Mouse (Mus musculus) C2C12 (cell line): ENCODE data around the gene Slc26a9. TPM values are rescaled to one million over a fixed set of nuclear protein-coding genes. Genes with fewer than 3 reads are reported as not detected.

Experiments used
- H3K27me3 ChIP-seq: one replicate; pipeline ENCODE4 v1.6.1; 2011; ENCODE audit not compliant: control insufficient read depth, insufficient read depth, insufficient read length
- H3K36me3 ChIP-seq: one replicate; pipeline ENCODE4 v1.6.1; 2011; ENCODE audit not compliant: control insufficient read depth, insufficient read depth
- H3K4me3 ChIP-seq: one replicate; pipeline ENCODE4 v1.5.1; 2011; ENCODE audit warnings: mild to moderate bottlenecking, control low read depth; ENCODE audit not compliant: poor library complexity, insufficient read depth, severe bottlenecking
- H3K79me2 ChIP-seq: one replicate; pipeline ENCODE4 v1.6.1; 2011; ENCODE audit not compliant: control insufficient read depth, insufficient read depth
- H3K79me3 ChIP-seq: one replicate; pipeline ENCODE4 v1.6.1; 2011; ENCODE audit warnings: low read depth, control low read depth
- H3ac ChIP-seq: one replicate; pipeline ENCODE3; 2011; ENCODE audit warnings: low read depth; ENCODE audit not compliant: control insufficient read depth, insufficient read length
- CEBPB ChIP-seq: IDR thresholded peaks from one replicate; pipeline ENCODE4 v1.6.1; 2011; ENCODE audit warnings: low read depth, mild to moderate bottlenecking, control low read depth, moderate library complexity
- CTCF ChIP-seq: IDR thresholded peaks from one replicate; pipeline ENCODE4 v1.5.1; 2011; ENCODE audit not compliant: control insufficient read depth, insufficient read depth, insufficient read length
- FOSL1 ChIP-seq: IDR thresholded peaks from one replicate; pipeline ENCODE4 v1.8.0; 2011; ENCODE audit warnings: mild to moderate bottlenecking, low read length; ENCODE audit not compliant: poor library complexity, insufficient read depth, severe bottlenecking
- MAX ChIP-seq: IDR thresholded peaks from one replicate; pipeline ENCODE4 v1.6.1; 2011; ENCODE audit warnings: mild to moderate bottlenecking, control low read depth
- MYOD1 ChIP-seq: IDR thresholded peaks from one replicate; pipeline ENCODE4 v1.6.1; 2011; ENCODE audit warnings: low read depth; ENCODE audit not compliant: control insufficient read depth, insufficient read length
- MYOG ChIP-seq: IDR thresholded peaks from one replicate; pipeline ENCODE4 v1.6.1; 2011; ENCODE audit not compliant: control insufficient read depth, insufficient read length; ENCODE audit errors: extremely low read depth
- USF1 ChIP-seq: IDR thresholded peaks from one replicate; pipeline ENCODE4 v1.6.1; 2011; ENCODE audit warnings: low read depth, mild to moderate bottlenecking, control low read depth, moderate library complexity
- polyA plus RNA-seq: library from polyadenylated mRNA; unstranded; fragments of >200 nt; fragmentation: generic; extraction: Trizol; gene quantifications from one replicate; pipeline ENCODE4 v1.2.1, GENCODE M21; 2012; ENCODE audit warnings: missing spikeins

The Slc26a9 gene
- polyA plus RNA-seq, 1 experiment: not detected

DNA sequence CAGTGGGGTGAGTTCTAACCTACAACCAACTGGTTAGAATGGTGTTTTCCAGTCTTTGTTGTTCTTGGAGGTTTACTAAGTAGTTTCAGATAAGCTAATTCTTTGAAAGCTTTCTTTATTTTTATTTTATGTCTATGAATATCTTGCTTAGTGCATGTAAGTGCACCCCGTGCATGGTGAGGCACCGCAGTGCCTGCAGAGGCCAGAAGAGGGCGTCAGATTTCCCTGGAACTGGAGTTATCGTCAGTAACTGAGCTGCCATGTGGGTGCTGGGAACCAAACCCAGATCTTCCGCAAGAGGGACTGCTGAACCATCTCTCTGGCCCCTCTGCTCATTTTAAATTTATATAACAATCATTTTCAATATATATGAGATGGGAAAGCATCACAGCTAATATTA is 42.4 kb upstream of the Slc26a9 start:
- no peak for TF ChIP-seq USF1
- no peak for TF ChIP-seq CTCF
- no peak for TF ChIP-seq CEBPB
- TF ChIP-seq MYOD1: no peak
- TF ChIP-seq FOSL1: no peak
- TF ChIP-seq MAX: no peak
- Histone ChIP-seq H3K36me3 (peaks cover 7% of the 10 kb centered on the region), H3K27me3 (no peaks in the 10 kb centered on the region), H3K79me2 (no peaks in the 10 kb centered on the region), H3K4me3 (no peak overlapping the region), H3ac (no peak overlapping the region), H3K79me3 (no peaks in the 10 kb centered on the region)

DNA sequence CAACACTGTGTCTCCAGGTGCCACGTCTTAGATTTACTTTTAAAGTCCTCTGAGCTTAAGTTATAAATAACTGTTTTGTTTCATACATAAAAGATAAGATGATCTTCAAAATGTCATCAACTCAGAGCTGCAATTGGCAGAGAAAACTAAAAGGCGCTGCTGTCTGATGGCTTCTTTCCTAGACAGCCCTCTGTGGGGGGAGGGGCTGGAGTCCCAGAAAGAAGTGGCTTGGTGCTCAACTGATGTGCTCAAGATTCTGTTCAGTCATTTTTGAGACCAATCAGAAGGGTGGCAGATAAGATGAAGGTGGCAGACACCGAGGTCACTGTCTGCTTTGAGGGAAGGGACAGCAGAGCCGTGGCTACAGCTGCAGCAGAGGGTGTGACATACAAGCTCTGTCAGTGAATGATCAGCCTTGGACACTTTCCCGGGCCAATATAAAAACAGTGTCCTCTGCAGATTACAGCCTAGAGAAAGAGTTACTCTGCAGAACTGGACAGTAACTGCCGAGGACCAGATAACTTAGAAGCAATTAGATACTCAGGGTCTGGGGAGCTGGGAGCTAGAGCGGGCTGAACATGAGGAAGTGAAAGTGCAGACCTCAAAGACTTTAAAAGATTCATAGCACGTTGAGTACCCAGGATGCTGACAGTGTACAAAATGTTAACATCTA is 41.6 kb upstream of the Slc26a9 start:
- H3K79me2 ChIP-seq: no peaks in the 10 kb centered on the region
- H3K79me3 ChIP-seq: no peaks in the 10 kb centered on the region
- no peak overlapping the region for H3ac ChIP-seq
- peaks cover 7% of the 10 kb centered on the region for H3K36me3 ChIP-seq
- TF ChIP-seq CTCF: no peak
- no peak for TF ChIP-seq CEBPB
- TF ChIP-seq MYOD1: no peak
- TF ChIP-seq FOSL1: no peak
- no peak for TF ChIP-seq USF1
- TF ChIP-seq MYOG: no peak
- no peak for TF ChIP-seq MAX
- H3K27me3 ChIP-seq: no peaks in the 10 kb centered on the region
- no peak overlapping the region for H3K4me3 ChIP-seq

DNA sequence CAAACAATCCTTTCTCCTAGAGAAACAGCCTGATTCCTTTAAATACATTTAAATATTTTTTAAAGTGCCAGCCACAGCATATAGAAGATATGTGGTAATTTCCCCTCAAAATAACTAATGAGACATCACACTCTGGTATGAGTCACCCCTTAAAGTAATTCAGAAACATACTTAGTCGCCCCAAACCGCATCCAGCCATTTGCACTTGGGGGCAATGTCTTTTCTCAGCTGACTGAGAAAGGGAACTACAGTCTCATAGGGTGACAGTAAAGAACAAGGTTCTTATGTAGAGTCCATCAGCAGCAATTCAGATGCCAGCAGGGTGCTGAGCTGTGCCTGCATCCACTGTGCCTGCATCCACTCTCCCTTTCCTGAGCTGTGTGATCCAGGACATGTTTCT is 40.3 kb upstream of the Slc26a9 start:
- Histone ChIP-seq H3K4me3 (no peak overlapping the region), H3K27me3 (no peaks in the 10 kb centered on the region), H3K79me2 (no peaks in the 10 kb centered on the region), H3ac (no peak overlapping the region), H3K79me3 (no peaks in the 10 kb centered on the region), H3K36me3 (peaks cover 5% of the 10 kb centered on the region)
- TF ChIP-seq CEBPB (no peak), MAX (no peak), CTCF (no peak), MYOG (no peak), MYOD1 (no peak), USF1 (no peak), FOSL1 (no peak)

DNA sequence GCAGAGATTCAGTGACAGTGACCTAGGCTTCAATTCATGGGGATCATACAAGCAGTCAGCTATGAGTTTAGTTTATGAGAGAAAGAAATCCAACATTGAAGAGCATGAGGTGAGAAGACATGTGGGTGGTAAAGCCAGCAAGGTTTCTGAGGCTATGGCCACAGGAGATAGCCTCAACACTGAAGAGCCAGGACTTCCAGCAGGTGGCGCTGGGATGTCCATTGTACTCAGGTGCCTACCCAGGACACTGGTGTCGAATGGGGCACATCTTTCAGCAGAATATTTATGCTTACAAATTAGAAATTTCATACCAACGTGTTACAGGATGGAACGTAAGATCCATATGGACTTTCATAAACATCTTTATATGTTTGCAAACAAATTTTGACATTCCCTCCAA is 35.5 kb upstream of the Slc26a9 start:
- Histone ChIP-seq H3K36me3 (no peaks in the 10 kb centered on the region), H3ac (no peak overlapping the region), H3K4me3 (no peak overlapping the region), H3K79me2 (no peaks in the 10 kb centered on the region), H3K79me3 (no peaks in the 10 kb centered on the region), H3K27me3 (no peaks in the 10 kb centered on the region)
- TF ChIP-seq USF1 (no peak), CTCF (peak; percentile 63)

DNA sequence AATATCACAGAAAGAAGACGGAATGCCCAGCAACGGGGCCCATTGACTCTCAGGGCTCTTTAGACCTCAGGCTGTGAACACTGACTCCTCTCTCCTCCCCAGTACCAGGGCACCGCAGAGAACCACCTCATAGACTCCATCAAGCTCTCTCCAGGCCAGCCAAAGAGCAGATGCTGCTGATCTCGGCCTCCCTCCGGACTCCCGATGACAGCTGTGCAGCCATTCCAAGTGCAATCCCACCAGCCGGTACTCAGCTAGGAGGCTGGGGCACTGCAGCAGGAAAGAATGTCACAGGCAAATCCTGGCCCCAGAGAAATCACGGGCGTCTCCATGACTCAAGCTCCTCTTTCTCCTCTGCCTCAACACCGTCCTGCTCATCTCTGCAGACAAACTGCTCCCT is 32.3 kb upstream of the Slc26a9 start:
- Histone ChIP-seq H3ac (no peak overlapping the region), H3K27me3 (no peaks in the 10 kb centered on the region), H3K79me2 (no peaks in the 10 kb centered on the region), H3K4me3 (no peak overlapping the region), H3K79me3 (no peaks in the 10 kb centered on the region), H3K36me3 (no peaks in the 10 kb centered on the region)
- TF ChIP-seq MYOG (no peak), MYOD1 (no peak), FOSL1 (no peak), MAX (no peak), CEBPB (no peak), CTCF (no peak), USF1 (no peak)

DNA sequence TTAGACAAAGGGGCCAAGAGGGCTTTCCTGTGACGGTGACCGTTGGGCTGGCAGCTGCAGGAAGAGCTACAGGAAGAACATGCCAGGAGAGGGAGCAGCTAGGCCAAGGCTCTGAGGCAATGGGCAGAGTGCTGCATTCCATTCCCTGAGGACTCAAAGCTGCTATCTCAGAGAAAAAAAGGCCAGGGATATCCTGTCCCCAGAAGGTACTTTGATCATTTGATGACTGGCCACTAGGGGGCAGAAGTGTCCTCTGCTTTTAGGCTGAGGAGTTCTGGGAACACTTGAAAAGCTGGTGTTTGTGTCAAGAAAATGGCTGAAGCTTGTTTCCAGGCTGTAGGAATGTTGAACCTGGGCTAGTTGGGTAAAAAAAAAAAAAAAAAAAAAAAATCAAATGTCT is 31.4 kb upstream of the Slc26a9 start:
- TF ChIP-seq MYOD1 (no peak), CTCF (peak; percentile 32)
- Histone ChIP-seq H3K79me3 (no peaks in the 10 kb centered on the region), H3K27me3 (no peaks in the 10 kb centered on the region), H3K4me3 (no peak overlapping the region), H3ac (no peak overlapping the region), H3K79me2 (no peaks in the 10 kb centered on the region), H3K36me3 (no peaks in the 10 kb centered on the region)
